In the genomic region with DNA sequence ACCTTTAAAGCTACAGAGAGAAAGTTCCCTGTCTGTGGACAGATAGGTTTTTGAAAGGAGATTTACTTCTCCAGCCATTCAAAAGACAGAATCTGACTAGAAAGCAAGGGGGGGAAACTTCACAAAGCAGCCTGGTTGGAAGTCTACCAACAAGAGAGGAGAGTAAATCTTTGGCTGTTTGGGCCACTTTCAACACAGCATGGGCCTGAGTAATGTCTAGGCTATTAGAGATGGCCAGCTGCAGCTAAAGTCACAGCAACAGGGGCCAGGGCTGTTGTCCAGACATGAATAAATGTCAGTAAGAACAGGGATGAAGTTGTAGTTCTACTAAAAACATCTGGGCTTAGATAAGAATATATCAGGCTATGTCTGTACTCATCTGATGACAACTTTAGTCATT, we compare ENCODE assay signal across 21 mouse cellular contexts. TPM values are rescaled to one million over a fixed set of nuclear protein-coding genes. Genes with fewer than 3 reads are reported as not detected.
DNase-seq lines count a peak whose midpoint lies in the region; ATAC-seq and TF ChIP-seq lines count a peak whose summit lies in the region.
"Had no signal": no experiment of that assay in that cellular context is flagged by ENCODE, and none has a peak within 500 bp of the region (broad histone marks: within the 10 kb centered on the region; RNA-seq: fewer than 3 reads in every experiment).

No protein-coding gene starts in this region.

- H3K9ac ChIP-seq in forebrain, embryonic 14.5 days (ENCODE audit: low read length), result no peak overlapping the region
- H3K9ac ChIP-seq in forebrain, embryonic 15.5 days (replicated peaks), result no peak overlapping the region
- H3K9ac ChIP-seq: embryonic facial prominence, embryonic 13.5 days; liver, embryonic 13.5 days had no signal

- no peak overlapping the region for H3K27ac ChIP-seq in forebrain, embryonic 14.5 days (ENCODE audit: low read depth, low read length)
- H3K27ac ChIP-seq in forebrain, embryonic 15.5 days (replicated peaks), result no peak overlapping the region
- H3K27ac ChIP-seq in kidney, adult 2 months (ENCODE audit: insufficient read depth, low read depth, low read length), result no peak overlapping the region
- H3K27ac ChIP-seq in layer of hippocampus, adult 2 months, result no peak overlapping the region
- H3K27ac ChIP-seq: embryonic facial prominence, embryonic 13.5 days; forebrain, embryonic 10.5 days; gastrocnemius, adult 2 months; limb, embryonic 10.5 days; liver, embryonic 13.5 days had no signal

- ATAC-seq in forebrain, embryonic 14.5 days, result peak; percentile 46; the same call in 1 of the 2 replicates
- ATAC-seq in forebrain, embryonic 15.5 days (replicated peaks), result no peak; the same call in 1 of the 2 replicates

- H3K27me3 ChIP-seq in forebrain, embryonic 14.5 days (replicated peaks; ENCODE audit: control insufficient read depth, insufficient read depth, low read length), result no peaks in the 10 kb centered on the region
- no peaks in the 10 kb centered on the region for H3K27me3 ChIP-seq in forebrain, embryonic 15.5 days
- H3K27me3 ChIP-seq in kidney, adult 2 months (replicated peaks; ENCODE audit: control insufficient read depth, insufficient read depth, low read length), result no peaks in the 10 kb centered on the region
- H3K27me3 ChIP-seq: embryonic facial prominence, embryonic 13.5 days; liver, embryonic 13.5 days; megakaryocyte, embryonic 14.5 days had no signal

- no peaks in the 10 kb centered on the region for H3K4me1 ChIP-seq in forebrain, embryonic 14.5 days (ENCODE audit: control insufficient read depth, insufficient read depth, low read length)
- no peaks in the 10 kb centered on the region for H3K4me1 ChIP-seq in forebrain, embryonic 15.5 days
- H3K4me1 ChIP-seq in kidney, adult 2 months (ENCODE audit: control insufficient read depth, insufficient read depth, low read length), result no peaks in the 10 kb centered on the region; the same call in 1 of the 2 replicates

- no peaks in the 10 kb centered on the region for H3K9me3 ChIP-seq in forebrain, embryonic 14.5 days (replicated peaks; ENCODE audit: control insufficient read depth, low read length)
- H3K9me3 ChIP-seq in forebrain, embryonic 15.5 days, result no peaks in the 10 kb centered on the region
- H3K9me3 ChIP-seq: embryonic facial prominence, embryonic 13.5 days; forebrain, embryonic 10.5 days; limb, embryonic 10.5 days; liver, embryonic 13.5 days; megakaryocyte, embryonic 14.5 days had no signal

- TF ChIP-seq CTCF in kidney, adult 2 months (conservative IDR thresholded peaks at IDR 0.05; ENCODE audit: insufficient read depth, insufficient read length, low read depth, low read length), result no peak
- TF ChIP-seq CTCF in layer of hippocampus, adult 2 months (conservative IDR thresholded peaks at IDR 0.05), result no peak

- no peak overlapping the region for H3K4me3 ChIP-seq in forebrain, embryonic 14.5 days (ENCODE audit: low read depth, low read length)
- no peak overlapping the region for H3K4me3 ChIP-seq in forebrain, embryonic 15.5 days
- H3K4me3 ChIP-seq in kidney, adult 2 months (ENCODE audit: insufficient read depth, low read depth, low read length), result no peak overlapping the region
- H3K4me3 ChIP-seq in layer of hippocampus, adult 2 months, result no peak overlapping the region
- H3K4me3 ChIP-seq: embryonic facial prominence, embryonic 13.5 days; forebrain, embryonic 10.5 days; gastrocnemius, adult 2 months; limb, embryonic 10.5 days; liver, embryonic 13.5 days; megakaryocyte, embryonic 14.5 days had no signal

- DNase-seq in forebrain, embryonic 14.5 days (ENCODE audit: low spot score), result peak; percentile 23
- DNase-seq in kidney, postnatal 4 days, result peak; percentile 17 to 47
- no peak for DNase-seq in kidney, adult 2 months
- peak; percentile 60 for DNase-seq in NIH3T3 (ENCODE audit: low read depth)
- DNase-seq in lung, postnatal 25 days (ENCODE audit: low spot score), result peak; percentile 21
- no peak for DNase-seq in ovary, postnatal 36 days (ENCODE audit: low spot score)
- DNase-seq in layer of hippocampus, adult 2 months (ENCODE audit: low spot score in 2 of 2), result no peak
- DNase-seq: adrenal gland, postnatal 25 days; gastrocnemius, adult 2 months; kidney, postnatal 14 days; liver, embryonic 13.5 days; retina, postnatal 1 day; thymus, postnatal 36 days had no signal

- H3K4me2 ChIP-seq in forebrain, embryonic 14.5 days (ENCODE audit: low read length), result no peak overlapping the region
- no peak overlapping the region for H3K4me2 ChIP-seq in forebrain, embryonic 15.5 days (replicated peaks)
- H3K4me2 ChIP-seq: embryonic facial prominence, embryonic 13.5 days; liver, embryonic 13.5 days had no signal

- TF ChIP-seq POLR2A in kidney, adult 2 months (IDR thresholded peaks at IDR 0.05; ENCODE audit: low read depth, low read length), result no peak

- no peaks in the 10 kb centered on the region for H3K36me3 ChIP-seq in forebrain, embryonic 14.5 days (ENCODE audit: control insufficient read depth, insufficient read depth, low read length)
- H3K36me3 ChIP-seq in forebrain, embryonic 15.5 days, result no peaks in the 10 kb centered on the region
- no peaks in the 10 kb centered on the region for H3K36me3 ChIP-seq in kidney, adult 2 months (ENCODE audit: control insufficient read depth, insufficient read depth, low read length)
- H3K36me3 ChIP-seq: embryonic facial prominence, embryonic 13.5 days; forebrain, embryonic 10.5 days; limb, embryonic 10.5 days; liver, embryonic 13.5 days had no signal

RNA-seq across cellular contexts. Expression of gene Ifrd1, which starts 2.0 kb away (rescaled TPM):
- 188 and 206 TPM in 2 replicates for polyA plus RNA-seq in forebrain, embryonic 14.5 days (2014; fragmentation: Nextera tagmentation; extraction: Ambion mirVana)
- 165 and 181 TPM in 2 replicates for polyA plus RNA-seq in forebrain, embryonic 15.5 days (2015; fragmentation: Nextera tagmentation; extraction: Ambion mirVana)
- polyA plus RNA-seq in kidney, adult 2 months (2012; rRNA removed), result 7.9 and 8.2 TPM in 2 replicates
- 100 to 1,000 TPM in 1 of 2 experiments, 10 to 100 TPM in 1; 89.3 to 102 TPM for total RNA-seq in layer of hippocampus, adult 2 months (2021)

RNA-seq across cellular contexts. Expression of gene Lsmem1, which starts 51.0 kb away (rescaled TPM):
- not detected in 2 replicates for polyA plus RNA-seq in forebrain, embryonic 14.5 days (2014; fragmentation: Nextera tagmentation; extraction: Ambion mirVana)
- polyA plus RNA-seq in forebrain, embryonic 15.5 days (2015; fragmentation: Nextera tagmentation; extraction: Ambion mirVana), result not detected in 2 replicates
- polyA plus RNA-seq in kidney, adult 2 months (2012; rRNA removed), result 0.20 TPM in 1 of 2 replicates, not detected in the other
- under 1 TPM; 0.37 to 0.72 TPM for total RNA-seq in layer of hippocampus, adult 2 months (2021)
- total RNA-seq: adrenal gland, postnatal 25 days had no signal
- polyA plus RNA-seq: embryonic facial prominence, embryonic 13.5 days; forebrain, embryonic 10.5 days; intestine, embryonic 14.5 days; limb, embryonic 10.5 days; small intestine, adult 2 months; stomach, embryonic 14.5 days had no signal

Comparison
In these comparisons a context has a peak if more than half of its experiments do, and no peak if none do; other contexts are left out.
1. DNase-seq: peak in forebrain, embryonic 14.5 days (single experiment), kidney, postnatal 4 days (2 of 2), NIH3T3 (single experiment) and lung, postnatal 25 days (single experiment); none in kidney, adult 2 months (single experiment), ovary, postnatal 36 days (single experiment) and layer of hippocampus, adult 2 months (0 of 2).
2. RNA of gene Ifrd1, which starts 2.0 kb away (polyA plus RNA-seq): 188 to 206 TPM in forebrain, embryonic 14.5 days and 165 to 181 TPM in forebrain, embryonic 15.5 days; 7.9 to 8.2 TPM in kidney, adult 2 months; every median in the first group is over 10 times any median in the second.